Mouse (Mus musculus): ENCODE results near the gene Btbd18. TPM values are rescaled to one million over a fixed set of nuclear protein-coding genes. Genes with fewer than 3 reads are reported as not detected.

The Btbd18 gene
- polyA plus RNA-seq (2015; fragmentation: Illumina TruSeq; extraction: RNeasy Lipid Tissue Mini Kit (QIAGEN cat#74804); ENCODE audit: low read depth, low replicate concordance) = not detected

DNA sequence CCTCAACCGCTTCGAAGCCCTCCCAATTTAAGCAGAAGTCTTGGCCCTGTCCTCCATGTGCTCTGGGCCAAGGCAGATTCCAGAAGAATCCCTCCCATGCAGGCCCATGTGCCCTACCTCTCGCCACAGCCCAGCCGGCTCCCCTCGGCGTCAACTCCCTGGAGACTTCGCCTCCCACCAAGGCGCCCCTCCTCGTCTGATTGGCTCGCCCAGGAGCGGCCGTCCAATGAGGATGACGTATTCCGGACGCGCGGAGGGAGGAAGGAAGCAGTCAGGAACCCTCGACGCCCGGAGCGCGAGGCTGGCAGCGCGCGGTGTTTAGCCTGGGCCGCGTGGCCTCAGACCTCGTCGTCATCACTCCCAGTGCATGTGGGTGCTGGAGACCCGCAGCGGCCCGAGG lies at the start of gene Btbd18:
Gene Btbd18 (plus strand): TSS at position 274 of the 400 bp plus-strand sequence.

DNA sequence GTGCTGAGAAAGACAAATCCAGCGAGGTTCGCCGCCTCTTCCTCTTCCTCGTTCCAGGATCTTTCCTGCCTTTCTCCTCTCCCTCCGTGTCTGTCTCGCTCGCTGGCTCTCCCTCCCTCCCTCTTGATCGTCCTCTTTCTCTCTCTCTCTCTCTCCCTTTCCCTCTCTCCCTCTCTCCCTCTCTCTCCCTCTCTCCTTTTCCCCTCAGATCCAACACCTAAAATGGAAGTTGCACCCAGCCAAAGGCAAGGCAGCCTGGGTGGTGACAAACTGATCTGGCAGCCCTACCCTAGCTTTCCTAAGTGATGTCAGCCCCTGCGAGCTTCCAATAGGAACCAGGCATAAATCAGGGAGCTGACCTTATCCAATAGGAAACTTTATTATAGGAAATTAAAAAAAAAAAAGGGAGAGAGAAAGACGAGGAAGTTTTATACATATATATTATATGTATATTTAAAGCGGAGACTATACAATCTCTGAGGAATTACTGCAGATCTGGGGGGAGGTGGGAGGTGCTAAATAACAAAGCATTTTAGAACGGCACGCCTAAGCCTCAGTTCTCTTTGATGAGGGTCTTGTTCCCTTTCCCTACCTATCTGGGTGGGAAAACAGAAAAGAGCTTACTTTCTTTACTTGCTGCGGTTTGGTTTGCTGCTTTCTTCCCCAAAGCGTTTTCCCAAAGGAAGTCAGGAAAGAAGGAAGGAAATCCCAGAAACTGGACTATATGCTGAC lies 8.2 kb upstream of the Btbd18 start, which contains the start of gene Ctnnd1:
Gene Ctnnd1 (minus strand): TSS at position 302 of the 732 bp plus-strand sequence.

DNA sequence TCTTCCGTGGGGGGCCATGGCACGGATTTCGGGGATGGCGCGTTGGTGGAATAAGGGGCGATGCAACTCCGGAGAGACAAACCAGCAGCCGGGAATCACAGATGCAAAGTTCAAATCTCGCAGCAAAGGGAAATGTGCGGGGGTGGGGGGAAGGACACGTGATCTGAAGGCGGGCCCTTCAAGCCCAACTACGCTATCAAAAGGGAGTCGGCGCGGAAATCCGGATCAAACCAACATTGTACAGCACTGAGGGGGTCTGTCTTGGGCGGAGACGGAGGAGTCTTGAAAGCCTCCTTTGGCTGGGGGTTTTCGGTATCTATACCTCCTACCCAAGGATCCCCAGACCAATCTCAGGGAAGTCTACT lies 11.7 kb downstream of the Btbd18 start, which contains the start of gene Selenoh:
Gene Selenoh (minus strand): TSS at position 202 of the 365 bp plus-strand sequence.

DNA sequence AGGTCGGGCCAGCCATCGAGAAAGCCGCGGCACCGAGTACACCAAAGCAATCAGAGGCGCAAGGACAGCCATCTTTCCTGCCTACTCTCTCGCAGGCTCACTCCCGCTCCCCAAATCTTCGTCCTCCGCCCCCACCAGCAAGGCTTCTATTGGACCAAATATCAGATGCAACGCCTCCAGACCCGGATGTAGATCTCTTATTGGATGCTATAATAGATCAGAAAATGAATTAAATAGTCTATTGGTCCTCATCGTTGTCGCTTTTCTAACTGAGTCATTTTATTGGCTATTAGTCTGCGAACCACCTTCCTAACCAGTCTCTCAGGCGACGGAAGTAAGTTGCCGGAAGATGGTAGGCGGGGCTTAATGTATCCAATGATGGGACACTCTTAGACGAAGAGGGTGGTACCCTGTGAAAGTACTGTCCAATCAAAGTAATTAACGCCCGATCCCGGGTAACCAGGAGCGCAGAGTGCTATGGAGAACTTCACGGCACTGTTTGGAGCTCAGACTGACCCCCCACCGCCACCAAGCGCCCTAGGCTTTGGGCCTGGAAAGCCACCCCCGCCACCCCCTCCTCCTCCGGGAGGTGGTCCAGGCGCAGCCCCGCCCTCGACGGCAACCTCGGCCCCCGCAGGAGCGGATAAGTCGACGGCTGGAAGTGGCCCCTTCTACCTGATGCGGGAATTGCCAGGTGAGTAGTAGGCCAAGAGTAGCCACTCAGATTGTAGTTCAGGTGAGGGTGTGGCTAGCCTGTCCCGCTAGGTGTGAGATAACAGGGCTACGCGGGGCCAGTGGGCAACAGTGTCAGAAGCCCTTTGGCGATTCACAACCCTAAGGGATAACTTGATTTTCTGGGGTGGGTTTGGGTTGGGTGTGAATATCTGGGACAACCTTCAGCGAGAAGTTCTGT lies 19.3 kb downstream of the Btbd18 start, which contains the start of the genes Gm28635 and Med19:
Gene Gm28635 (minus strand): TSS at position 74 of the 913 bp plus-strand sequence.
Gene Med19 (plus strand): TSS at position 435 of the 913 bp plus-strand sequence.

DNA sequence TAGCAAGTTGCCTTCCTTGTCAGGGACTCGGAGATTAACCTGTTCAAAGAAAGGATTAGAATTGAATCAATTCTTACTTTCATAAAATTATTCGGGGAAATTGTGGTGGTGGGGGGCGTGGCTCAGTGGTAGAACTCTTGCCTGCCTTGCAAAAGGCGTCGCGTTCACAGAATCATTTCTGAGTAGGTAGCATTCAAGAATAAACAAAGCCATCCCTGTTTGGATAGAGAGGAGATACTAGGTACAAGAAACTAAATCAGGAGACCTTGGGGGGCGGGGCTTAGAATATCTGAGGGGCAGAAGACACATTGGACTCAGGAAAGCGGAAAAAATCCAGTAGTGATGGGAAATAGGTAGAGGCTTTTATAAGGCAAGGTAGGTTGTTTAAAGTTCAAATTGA lies 20.1 kb downstream of the Btbd18 start, which contains the start of gene Tmx2:
Gene Tmx2 (minus strand): TSS at position 125 of the 400 bp plus-strand sequence.

DNA sequence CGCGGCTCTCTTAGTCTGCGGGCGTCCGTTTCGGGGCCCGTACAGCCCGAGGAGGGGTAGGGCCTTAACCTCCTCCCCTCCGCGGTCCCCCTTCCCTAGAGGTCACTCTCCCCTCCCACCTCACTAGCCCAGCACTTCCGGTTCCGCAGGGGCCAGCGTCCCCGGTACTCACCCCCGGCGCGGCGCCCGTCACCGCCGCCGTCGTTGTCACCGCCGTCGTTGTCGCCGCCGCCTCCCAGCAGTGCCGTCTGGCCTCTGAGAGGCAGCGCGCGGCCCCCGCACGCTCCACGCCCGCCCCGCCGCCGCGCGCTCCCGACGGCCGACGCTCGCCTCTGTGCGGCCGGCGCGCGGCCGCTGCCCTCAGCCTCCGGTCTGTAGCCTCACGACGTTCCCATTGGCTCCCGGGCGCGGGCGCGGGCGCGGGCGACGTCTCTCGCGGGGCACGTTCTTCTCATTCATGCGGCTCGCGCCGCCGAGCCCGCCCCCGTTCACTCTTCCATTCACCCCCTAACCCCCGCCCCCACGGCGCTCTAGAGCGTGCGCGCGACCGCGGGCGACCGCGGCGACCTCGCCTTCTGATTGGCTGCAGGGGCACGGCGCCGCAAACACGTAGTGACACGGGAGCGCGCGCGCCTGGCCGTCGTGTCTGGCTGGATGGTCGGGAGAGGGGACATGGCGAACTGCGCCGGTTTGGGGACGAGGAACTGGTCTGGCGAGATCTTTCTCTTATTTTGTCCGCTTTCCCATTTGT lies 56.1 kb downstream of the Btbd18 start, which contains the start of gene Zdhhc5:
Gene Zdhhc5 (minus strand): TSS at position 370 of the 751 bp plus-strand sequence.

Other genes starting within 250 kb of the Btbd18 start
- gene Calcrl, start 233.7 kb upstream of the Btbd18 start, polyA plus RNA-seq (2015; fragmentation: Illumina TruSeq; extraction: RNeasy Lipid Tissue Mini Kit (QIAGEN cat#74804); ENCODE audit: low read depth, low replicate concordance) = 4.6 TPM
- gene Tfpi, start 182.3 kb upstream of the Btbd18 start, polyA plus RNA-seq (2015; fragmentation: Illumina TruSeq; extraction: RNeasy Lipid Tissue Mini Kit (QIAGEN cat#74804); ENCODE audit: low read depth, low replicate concordance) = 4.7 TPM
- gene Ctnnd1, start 8.3 kb upstream of the Btbd18 start, polyA plus RNA-seq (2015; fragmentation: Illumina TruSeq; extraction: RNeasy Lipid Tissue Mini Kit (QIAGEN cat#74804); ENCODE audit: low read depth, low replicate concordance) = 42.0 TPM
- gene Selenoh, start 11.7 kb downstream of the Btbd18 start, polyA plus RNA-seq (2015; fragmentation: Illumina TruSeq; extraction: RNeasy Lipid Tissue Mini Kit (QIAGEN cat#74804); ENCODE audit: low read depth, low replicate concordance) = 53.2 TPM
- gene Gm28635, start 19.0 kb downstream of the Btbd18 start, polyA plus RNA-seq (2015; fragmentation: Illumina TruSeq; extraction: RNeasy Lipid Tissue Mini Kit (QIAGEN cat#74804); ENCODE audit: low read depth, low replicate concordance) = not detected
- 42.9 TPM for gene Med19, start 19.3 kb downstream of the Btbd18 start, polyA plus RNA-seq (2015; fragmentation: Illumina TruSeq; extraction: RNeasy Lipid Tissue Mini Kit (QIAGEN cat#74804); ENCODE audit: low read depth, low replicate concordance)
- gene Tmx2, start 20.1 kb downstream of the Btbd18 start, polyA plus RNA-seq (2015; fragmentation: Illumina TruSeq; extraction: RNeasy Lipid Tissue Mini Kit (QIAGEN cat#74804); ENCODE audit: low read depth, low replicate concordance) = 415 TPM
- 32.1 TPM for gene Zdhhc5, start 56.1 kb downstream of the Btbd18 start, polyA plus RNA-seq (2015; fragmentation: Illumina TruSeq; extraction: RNeasy Lipid Tissue Mini Kit (QIAGEN cat#74804); ENCODE audit: low read depth, low replicate concordance)
- 10.1 TPM for gene Clp1, start 68.3 kb downstream of the Btbd18 start, polyA plus RNA-seq (2015; fragmentation: Illumina TruSeq; extraction: RNeasy Lipid Tissue Mini Kit (QIAGEN cat#74804); ENCODE audit: low read depth, low replicate concordance)
- gene Ypel4, start 75.0 kb downstream of the Btbd18 start, polyA plus RNA-seq (2015; fragmentation: Illumina TruSeq; extraction: RNeasy Lipid Tissue Mini Kit (QIAGEN cat#74804); ENCODE audit: low read depth, low replicate concordance) = 87.0 TPM
- 0.74 TPM for gene Gm19426, start 84.6 kb downstream of the Btbd18 start, polyA plus RNA-seq (2015; fragmentation: Illumina TruSeq; extraction: RNeasy Lipid Tissue Mini Kit (QIAGEN cat#74804); ENCODE audit: low read depth, low replicate concordance)
- gene Serping1, start 116.4 kb downstream of the Btbd18 start, polyA plus RNA-seq (2015; fragmentation: Illumina TruSeq; extraction: RNeasy Lipid Tissue Mini Kit (QIAGEN cat#74804); ENCODE audit: low read depth, low replicate concordance) = 9.7 TPM
- gene Ube2l6, start 139.7 kb downstream of the Btbd18 start, polyA plus RNA-seq (2015; fragmentation: Illumina TruSeq; extraction: RNeasy Lipid Tissue Mini Kit (QIAGEN cat#74804); ENCODE audit: low read depth, low replicate concordance) = 10.6 TPM
- not detected for gene Smtnl1, start 163.6 kb downstream of the Btbd18 start, polyA plus RNA-seq (2015; fragmentation: Illumina TruSeq; extraction: RNeasy Lipid Tissue Mini Kit (QIAGEN cat#74804); ENCODE audit: low read depth, low replicate concordance)
- 96.8 TPM for gene Timm10, start 167.9 kb downstream of the Btbd18 start, polyA plus RNA-seq (2015; fragmentation: Illumina TruSeq; extraction: RNeasy Lipid Tissue Mini Kit (QIAGEN cat#74804); ENCODE audit: low read depth, low replicate concordance)
- not detected for gene Slc43a1, start 179.8 kb downstream of the Btbd18 start, polyA plus RNA-seq (2015; fragmentation: Illumina TruSeq; extraction: RNeasy Lipid Tissue Mini Kit (QIAGEN cat#74804); ENCODE audit: low read depth, low replicate concordance)
- 36.4 TPM for gene Rtn4rl2, start 227.6 kb downstream of the Btbd18 start, polyA plus RNA-seq (2015; fragmentation: Illumina TruSeq; extraction: RNeasy Lipid Tissue Mini Kit (QIAGEN cat#74804); ENCODE audit: low read depth, low replicate concordance)